Mouse (Mus musculus): ENCODE results near the gene Slc44a1.

DNA sequence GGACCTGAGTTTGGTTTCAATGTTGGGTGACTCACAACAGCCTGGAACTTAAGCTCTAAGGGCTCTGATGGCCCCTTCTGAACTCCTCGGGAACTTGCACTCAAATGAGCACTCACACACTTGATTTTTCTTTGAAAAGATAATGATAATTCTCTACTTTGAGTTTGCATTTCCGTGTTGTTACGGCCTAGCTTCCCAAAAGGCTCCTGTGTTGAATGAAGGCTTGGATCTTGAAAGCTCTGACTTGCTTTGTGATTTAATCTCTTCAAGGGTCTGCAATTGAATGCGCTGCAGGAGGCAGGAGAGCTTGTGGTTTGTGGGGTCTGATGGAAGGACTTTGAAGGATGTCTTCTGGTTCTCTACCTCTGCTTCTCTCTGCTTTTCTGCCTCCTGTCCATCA lies 13.1 kb upstream of the Slc44a1 start:
- TF ChIP-seq CTCF (IDR thresholded peaks at IDR 0.05; ENCODE audit: low read depth, low read length) (no peak), POLR2A (IDR thresholded peaks at IDR 0.05; ENCODE audit: extremely low read depth, insufficient read depth, low read length) (no peak)
